Mouse (Mus musculus) cerebellum, adult 2 months (tissue): ENCODE results near the gene Irgc1. TPM values are rescaled to one million over a fixed set of nuclear protein-coding genes. Genes with fewer than 3 reads are reported as not detected.
"Not testable (repeated sequence)": the region's sequence is repeated elsewhere in the genome, so short reads cannot be mapped to it uniquely, and the experiment has no call there.

Experiments used
- DNase-seq, 2 experiments: peaks; one replicate each; pipeline ENCODE4 v3.0.0; 2021
- H3K27ac ChIP-seq: fragments of 200-500 bp; 2 replicates; pipeline ENCODE4 v1.5.1; 2012; ENCODE audit warnings: low read length, control low read depth, inconsistent platforms; ENCODE audit not compliant: insufficient read depth
- H3K27me3 ChIP-seq: fragments of 200-500 bp; 2 replicates; pipeline ENCODE4 v1.6.1; 2012; ENCODE audit warnings: inconsistent platforms, mild to moderate bottlenecking, low read length, moderate library complexity; ENCODE audit not compliant: control insufficient read depth, insufficient read depth
- H3K4me1 ChIP-seq: fragments of 200-500 bp; 2 replicates; pipeline ENCODE4 v1.6.1; 2011; ENCODE audit warnings: low read length; ENCODE audit not compliant: control insufficient read depth, insufficient read depth
- H3K4me3 ChIP-seq: fragments of 200-500 bp; replicated peaks from 2 replicates; pipeline ENCODE3; 2011; ENCODE audit warnings: mild to moderate bottlenecking, low read depth, low read length, control low read depth; ENCODE audit not compliant: insufficient read depth
- CTCF ChIP-seq: fragments of 200-500 bp; IDR thresholded peaks from 2 replicates; pipeline ENCODE4 v1.5.1; 2011; ENCODE audit warnings: low read depth, mild to moderate bottlenecking, control low read depth, low read length, moderate library complexity, borderline replicate concordance; ENCODE audit not compliant: insufficient read depth
- POLR2A ChIP-seq: fragments of 200-500 bp; IDR thresholded peaks from 2 replicates; pipeline ENCODE4 v1.6.1; 2011; ENCODE audit warnings: low read length, control low read depth, borderline replicate concordance; ENCODE audit not compliant: insufficient read depth
- WGBS: fragments of 180-500 bp; shearing (Covaris S2); methylation state at CpG from one replicate; pipeline ENCODE4 v1.1.7; 2018; 5-methylcytosine and 5-hydroxymethylcytosine counted together
- polyA plus RNA-seq: library from polyadenylated mRNA; depleted of rRNA; stranded (reverse); fragments of >200 nt; gene quantifications from 2 replicates; pipeline ENCODE4 v1.2.3, GENCODE M21; 2012; rRNA removed

The Irgc1 gene
- polyA plus RNA-seq = not detected in 2 replicates

DNA sequence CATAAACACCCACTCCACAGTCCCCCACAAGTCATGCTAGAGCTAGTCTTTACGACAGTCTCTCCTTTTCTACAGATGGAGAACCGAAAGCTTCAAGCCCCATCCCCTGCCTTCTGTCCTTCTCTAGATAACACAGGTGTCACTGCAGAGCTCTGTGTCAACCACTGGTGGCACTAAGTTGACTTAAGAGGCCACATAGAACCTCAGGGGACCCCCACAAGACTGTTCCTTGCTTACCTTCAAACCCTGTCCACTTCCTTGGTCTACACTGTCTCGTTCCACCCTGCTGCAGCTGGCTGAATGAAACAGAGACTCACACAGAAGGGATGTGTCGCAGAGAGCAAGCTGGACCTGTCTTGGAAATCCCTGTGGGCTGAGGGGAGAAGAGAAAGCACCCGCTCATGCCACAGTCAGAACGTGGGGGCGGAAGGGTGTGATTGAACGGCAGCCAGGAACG is at the start of gene Irgc1:
Gene Irgc1, minus strand, starts transcription at position 443 of the 457 bp plus-strand sequence.
- Histone ChIP-seq H3K27me3 (no peaks in the 10 kb centered on the region), H3K4me3 (no peak within 1 kb of the TSS), H3K4me1 (no peaks in the 10 kb centered on the region), H3K27ac (no peak within 1 kb of the TSS)
- 73% methylated on average over 9 of the region's 9 CpGs for WGBS
- DNase-seq = no peak
- TF ChIP-seq CTCF (no peak), POLR2A (no peak)

DNA sequence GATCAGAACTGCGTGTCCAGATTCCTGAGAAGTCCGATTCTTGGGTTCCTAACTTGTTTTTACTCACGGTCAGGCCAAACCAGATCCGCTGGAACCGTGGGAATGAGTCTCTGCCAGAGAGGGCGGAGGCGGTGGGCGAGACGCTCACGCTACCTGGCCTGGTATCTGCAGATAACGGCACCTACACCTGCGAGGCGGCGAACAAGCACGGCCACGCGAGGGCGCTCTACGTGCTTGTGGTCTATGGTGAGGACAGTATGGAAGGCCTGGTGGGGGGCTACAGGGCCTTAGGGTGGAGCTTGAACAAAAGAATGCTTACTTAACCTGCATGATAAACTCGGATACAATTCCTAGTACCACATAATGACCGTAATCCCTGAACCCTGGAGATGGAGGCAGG is 49.4 kb upstream of the Irgc1 start:
- TF ChIP-seq CTCF (peak; percentile 30; the same call in 1 of the 2 replicates), POLR2A (no peak)
- H3K4me1 ChIP-seq = peaks cover 10% of the 10 kb centered on the region
- H3K4me3 ChIP-seq = no peak overlapping the region
- 65% methylated on average over 21 of the region's 21 CpGs for WGBS
- H3K27ac ChIP-seq = no peak overlapping the region
- H3K27me3 ChIP-seq = no peaks in the 10 kb centered on the region
- peak in 1 of 2 experiments; percentile 46 for DNase-seq

DNA sequence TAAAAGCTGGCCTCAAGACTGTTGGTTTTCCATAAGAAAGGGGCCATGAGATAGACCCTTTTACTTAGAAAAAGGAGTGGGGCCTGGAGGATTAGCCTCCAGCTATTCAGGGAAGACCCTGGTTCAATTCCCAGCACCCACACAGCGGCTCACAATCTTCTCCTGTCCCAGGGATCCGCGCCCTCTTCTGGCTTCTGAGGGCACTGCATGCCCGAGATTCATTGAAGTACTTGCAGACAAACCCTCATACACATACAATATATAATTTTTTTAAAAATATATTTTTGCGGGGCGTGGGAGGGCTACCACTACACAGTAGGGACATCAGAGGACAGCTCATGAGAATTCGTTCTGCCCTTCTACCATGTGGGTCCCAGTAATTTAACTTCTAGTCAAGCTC is 48.8 kb upstream of the Irgc1 start:
- no peak for TF ChIP-seq POLR2A
- TF ChIP-seq CTCF = peak; percentile 46; the same call in 1 of the 2 replicates
- DNase-seq = no peak
- Histone ChIP-seq H3K27me3 (no peaks in the 10 kb centered on the region), H3K27ac (no peak overlapping the region), H3K4me3 (no peak overlapping the region), H3K4me1 (peaks cover 11% of the 10 kb centered on the region)
- WGBS = 56% methylated on average over 7 of the region's 7 CpGs

DNA sequence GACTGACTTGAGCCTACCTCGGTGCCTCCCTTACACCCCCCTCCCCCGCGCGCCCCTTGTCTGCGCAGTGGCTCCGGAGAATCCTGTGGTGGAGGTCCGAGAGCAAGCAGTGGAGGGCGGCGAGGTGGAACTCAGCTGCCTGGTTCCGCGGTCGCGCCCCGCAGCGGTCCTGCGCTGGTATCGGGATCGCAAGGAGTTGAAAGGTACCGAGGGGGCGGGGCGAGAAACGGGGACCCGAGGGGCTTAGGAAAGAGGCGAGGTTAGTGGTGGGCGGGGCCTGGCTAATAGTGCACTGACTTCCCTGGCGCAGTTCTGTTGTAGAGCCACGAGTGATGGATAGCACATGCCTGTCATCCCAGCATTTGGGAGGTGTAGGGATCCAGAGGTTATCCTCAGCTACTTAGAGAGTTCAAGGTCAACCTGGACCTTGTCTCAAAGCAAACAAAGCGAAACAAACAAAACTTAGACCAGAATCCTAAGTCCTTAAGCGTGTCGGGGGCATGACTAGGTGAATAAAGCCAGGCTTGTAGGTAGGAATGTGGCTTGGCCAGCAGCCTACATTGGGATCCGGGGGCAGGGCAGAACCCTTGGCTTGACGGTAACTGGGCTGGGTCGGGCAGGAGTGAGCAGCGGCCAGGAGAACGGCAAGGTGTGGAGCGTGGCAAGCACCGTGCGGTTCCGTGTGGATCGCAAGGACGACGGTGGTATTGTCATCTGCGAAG is 47.9 kb upstream of the Irgc1 start:
- Histone ChIP-seq H3K27me3 (no peaks in the 10 kb centered on the region), H3K27ac (no peak overlapping the region), H3K4me1 (peaks cover 5% of the 10 kb centered on the region), H3K4me3 (no peak overlapping the region)
- WGBS = 42% methylated on average over 43 of the region's 43 CpGs
- no peak for TF ChIP-seq POLR2A
- TF ChIP-seq CTCF = no peak
- no peak for DNase-seq

- Histone ChIP-seq H3K27ac (peak overlapping the region; percentile 64), H3K4me1 (peaks cover 26% of the 10 kb centered on the region), H3K27me3 (no peaks in the 10 kb centered on the region), H3K4me3 (no peak overlapping the region)
- DNase-seq = peak in 1 of 2 experiments; percentile 69
- 10% methylated on average over 8 of the region's 8 CpGs for WGBS
- TF ChIP-seq POLR2A = no peak
- TF ChIP-seq CTCF = no peak
These were observed 36.2 kb upstream of the Irgc1 start for GRCm38 (mm10) chr7:24488303-24488702.

DNA sequence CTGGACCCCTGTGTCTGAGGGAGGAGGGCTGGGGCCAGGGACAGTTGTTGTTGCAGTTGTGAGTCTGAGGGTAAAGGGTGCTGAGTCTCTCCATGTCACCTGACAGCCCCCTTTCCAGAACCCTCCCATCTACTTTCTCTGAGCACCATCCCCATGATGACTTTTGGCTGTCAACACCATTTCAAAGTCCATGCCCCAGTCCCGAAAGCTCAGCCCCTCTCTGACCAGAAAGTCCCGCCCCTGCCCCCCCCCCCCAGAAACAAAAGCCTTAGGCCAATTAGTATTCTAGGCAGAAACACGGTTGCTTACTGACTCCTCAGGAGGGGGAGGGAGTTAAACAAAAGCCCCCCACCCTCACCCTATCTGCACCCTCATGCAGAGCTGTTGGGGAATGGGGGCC is 35.3 kb upstream of the Irgc1 start:
- no peak overlapping the region for H3K4me3 ChIP-seq
- no peaks in the 10 kb centered on the region for H3K27me3 ChIP-seq
- DNase-seq = no peak
- peak overlapping the region; percentile 79 for H3K27ac ChIP-seq
- peaks cover 26% of the 10 kb centered on the region for H3K4me1 ChIP-seq
- WGBS = 31% methylated on average over 3 of the region's 3 CpGs
- TF ChIP-seq POLR2A (no peak), CTCF (no peak)

- DNase-seq = peak in 1 of 2 experiments; percentile 28
- Histone ChIP-seq H3K27me3 (no peaks in the 10 kb centered on the region), H3K4me3 (no peak overlapping the region), H3K4me1 (peaks cover 26% of the 10 kb centered on the region), H3K27ac (peak overlapping the region; percentile 79)
- TF ChIP-seq CTCF (no peak), POLR2A (no peak)
- 48% methylated on average over 9 of the region's 9 CpGs for WGBS
These were observed 34.6 kb upstream of the Irgc1 start for GRCm38 (mm10) chr7:24486654-24487130.

DNA sequence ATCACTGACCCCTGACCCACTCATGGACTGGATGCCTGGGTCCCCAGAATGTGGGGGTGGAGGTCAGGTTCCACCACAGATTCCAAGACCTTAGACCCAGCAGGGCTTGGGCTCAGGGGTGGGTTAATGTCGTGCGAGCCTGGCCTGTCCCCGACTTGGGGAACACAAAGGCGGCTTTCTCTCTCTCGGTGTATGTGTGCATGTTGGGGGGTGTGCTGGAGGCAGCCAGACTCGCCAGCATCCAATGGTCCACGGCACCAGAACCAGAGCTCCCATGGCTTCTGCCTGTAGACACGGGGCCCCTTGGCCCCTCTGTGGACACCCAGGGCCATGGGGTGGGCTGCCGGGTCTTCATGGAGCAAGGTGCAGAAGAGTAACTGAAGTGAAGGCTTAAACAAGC is 33.4 kb upstream of the Irgc1 start:
- TF ChIP-seq CTCF (no peak), POLR2A (no peak)
- H3K27me3 ChIP-seq = no peaks in the 10 kb centered on the region
- peak in 1 of 2 experiments; percentile 31 for DNase-seq
- peak overlapping the region; percentile 79; the same call in 1 of the 2 replicates for H3K27ac ChIP-seq
- WGBS = 57% methylated on average over 9 of the region's 9 CpGs
- peaks cover 24% of the 10 kb centered on the region for H3K4me1 ChIP-seq
- no peak overlapping the region for H3K4me3 ChIP-seq

DNA sequence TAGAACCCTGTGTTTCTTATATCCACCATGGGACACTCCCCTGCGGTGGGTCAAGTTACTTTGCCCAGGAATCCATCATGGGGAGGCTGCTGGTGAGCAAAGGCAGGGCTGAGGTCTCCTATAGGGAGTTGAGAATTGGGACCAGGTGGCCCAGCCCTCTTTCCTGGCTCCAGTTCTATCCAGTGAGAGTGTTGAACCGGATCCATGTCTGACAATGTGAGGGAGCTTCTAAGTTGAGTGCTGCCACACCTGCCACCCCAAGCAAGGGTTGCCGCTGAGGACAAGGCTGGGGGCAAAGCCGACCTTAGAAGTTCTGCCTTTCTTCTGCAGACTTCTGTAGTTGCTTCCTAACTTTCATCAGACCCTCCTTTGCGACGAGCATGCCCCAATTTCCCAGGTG is 31.2 kb upstream of the Irgc1 start:
- 0 out of 2 replicates have a peak overlapping the region, but pooled peaks have one; percentile 61 for H3K27ac ChIP-seq
- WGBS = 10% methylated on average over 6 of the region's 6 CpGs
- peaks cover 26% of the 10 kb centered on the region for H3K4me1 ChIP-seq
- peak overlapping the region; percentile 88 for H3K4me3 ChIP-seq
- H3K27me3 ChIP-seq = not testable (repeated sequence)
- peak; percentile 43 to 64 for DNase-seq
